Mouse (Mus musculus) neural tube, embryonic 14.5 days (tissue): Measurements from ENCODE around the gene Map1s. TPM values are rescaled to one million over a fixed set of nuclear protein-coding genes. Genes with fewer than 3 reads are reported as not detected.

Experiments
- ATAC-seq: fragments of 200-750 bp; cut with Nextera tagmentation; 2 replicates; pipeline ENCODE4 v1.8.0; 2017; ENCODE audit warnings: low read depth, mild to moderate bottlenecking, moderate TSS enrichment, moderate library complexity
- H3K27ac ChIP-seq: fragments of 300-500 bp; sonication (generic); 2 replicates; pipeline ENCODE4 v1.5.1; 2014; ENCODE audit warnings: low read depth, mild to moderate bottlenecking, control low read depth, low read length, moderate library complexity, mixed read lengths
- H3K27me3 ChIP-seq: fragments of 300-500 bp; sonication (generic); 2 replicates; pipeline ENCODE4 v1.6.1; 2014; ENCODE audit warnings: low read length; ENCODE audit not compliant: control insufficient read depth, insufficient read depth
- H3K36me3 ChIP-seq: fragments of 300-500 bp; sonication (generic); 2 replicates; pipeline ENCODE4 v1.6.1; 2014; ENCODE audit warnings: low read length, mixed read lengths; ENCODE audit not compliant: control insufficient read depth, insufficient read depth
- H3K4me1 ChIP-seq: fragments of 300-500 bp; sonication (generic); 2 replicates; pipeline ENCODE4 v1.6.1; 2014; ENCODE audit warnings: low read length; ENCODE audit not compliant: control insufficient read depth, insufficient read depth
- H3K4me2 ChIP-seq: fragments of 300-500 bp; sonication (generic); 2 replicates; pipeline ENCODE4 v1.6.1; 2014; ENCODE audit warnings: mild to moderate bottlenecking, low read depth, low read length, control low read depth
- H3K4me3 ChIP-seq: fragments of 300-500 bp; sonication (generic); 2 replicates; pipeline ENCODE4 v1.5.1; 2014; ENCODE audit warnings: low read depth, low read length, control low read depth, mixed read lengths
- H3K9ac ChIP-seq: fragments of 300-500 bp; sonication (generic); replicated peaks from 2 replicates; pipeline ENCODE4 v1.6.1; 2014; ENCODE audit warnings: low read depth, mild to moderate bottlenecking, control low read depth, low read length, mixed read lengths
- H3K9me3 ChIP-seq: fragments of 300-500 bp; sonication (generic); 2 replicates; pipeline ENCODE4 v1.6.1; 2016; ENCODE audit warnings: low read length; ENCODE audit not compliant: control insufficient read depth
- WGBS: fragments of 180-500 bp; shearing (Covaris S2); extraction: QIAGEN DNeasy Blood & Tissue Kit; methylation state at CpG from one replicate; pipeline ENCODE4 v1.1.7; 2014; 5-methylcytosine and 5-hydroxymethylcytosine counted together
- polyA plus RNA-seq: library from polyadenylated mRNA; unstranded; fragments of >200 nt; fragmentation: Nextera tagmentation; extraction: Ambion mirVana; gene quantifications from 2 replicates; pipeline ENCODE4 v1.2.1, GENCODE M21; 2014

Map1s gene
- polyA plus RNA-seq, 1 experiment from 2014 or later, result 50.1 TPM

- Histone ChIP-seq H3K27me3 (no peaks in the 10 kb centered on the region), H3K4me2 (peak within 1 kb of the TSS; percentile 92), H3K4me3 (peak within 1 kb of the TSS; percentile 78), H3K9me3 (no peaks in the 10 kb centered on the region), H3K9ac (peak within 1 kb of the TSS; percentile 75), H3K4me1 (peaks cover 10% of the 10 kb centered on the region), H3K36me3 (no peaks in the 10 kb centered on the region), H3K27ac (peak within 1 kb of the TSS; percentile 87)
- ATAC-seq, result peak; percentile 87
- WGBS, result 1% methylated on average over 46 of the region's 46 CpGs
Observed at GRCm38 (mm10) chr8:70873364-70873985, 32.3 kb upstream of the Map1s start, which contains the start of gene Ccdc124. Ccdc124 (minus strand) TSS chr8:70873935.

- no peaks in the 10 kb centered on the region for H3K9me3 ChIP-seq
- H3K4me2 ChIP-seq, result no peak overlapping the region
- H3K27ac ChIP-seq, result no peak overlapping the region
- ATAC-seq, result no peak
- H3K4me3 ChIP-seq, result no peak overlapping the region
- 95% methylated on average over 13 of the region's 13 CpGs for WGBS
- peaks cover 5% of the 10 kb centered on the region for H3K4me1 ChIP-seq
- no peaks in the 10 kb centered on the region for H3K36me3 ChIP-seq
- no peak overlapping the region for H3K9ac ChIP-seq
- H3K27me3 ChIP-seq, result no peaks in the 10 kb centered on the region
Observed at GRCm38 (mm10) chr8:70874441-70874840, 31.3 kb upstream of the Map1s start.

GRCm38 (mm10) chr8:70876382-70876781, 29.4 kb upstream of the Map1s start:
- H3K4me1 ChIP-seq, result peaks cover 7% of the 10 kb centered on the region
- H3K9ac ChIP-seq, result no peak overlapping the region
- H3K9me3 ChIP-seq, result no peaks in the 10 kb centered on the region
- no peak for ATAC-seq
- H3K27ac ChIP-seq, result no peak overlapping the region
- H3K36me3 ChIP-seq, result no peaks in the 10 kb centered on the region
- WGBS, result 61% methylated on average over 4 of the region's 4 CpGs
- no peak overlapping the region for H3K4me3 ChIP-seq
- H3K27me3 ChIP-seq, result no peaks in the 10 kb centered on the region
- H3K4me2 ChIP-seq, result no peak overlapping the region

GRCm38 (mm10) chr8:70878178-70878577, 27.6 kb upstream of the Map1s start:
- H3K9me3 ChIP-seq, result no peaks in the 10 kb centered on the region
- no peaks in the 10 kb centered on the region for H3K36me3 ChIP-seq
- 37% methylated on average over 2 of the region's 2 CpGs for WGBS
- H3K4me1 ChIP-seq, result 0 out of 2 replicates have a peak, but pooled peaks cover 2% of the 10 kb centered on the region
- H3K4me2 ChIP-seq, result no peak overlapping the region
- ATAC-seq, result no peak
- H3K27me3 ChIP-seq, result no peaks in the 10 kb centered on the region
- H3K4me3 ChIP-seq, result no peak overlapping the region
- H3K9ac ChIP-seq, result no peak overlapping the region
- no peak overlapping the region for H3K27ac ChIP-seq

- no peak overlapping the region for H3K4me3 ChIP-seq
- no peak overlapping the region for H3K4me2 ChIP-seq
- 0 out of 2 replicates have a peak overlapping the region, but pooled peaks have one; percentile 11 for H3K9ac ChIP-seq
- H3K27ac ChIP-seq, result no peak overlapping the region
- no peaks in the 10 kb centered on the region for H3K9me3 ChIP-seq
- no peaks in the 10 kb centered on the region for H3K27me3 ChIP-seq
- ATAC-seq, result no peak
- H3K4me1 ChIP-seq, result 0 out of 2 replicates have a peak, but pooled peaks cover 2% of the 10 kb centered on the region
- no peaks in the 10 kb centered on the region for H3K36me3 ChIP-seq
- 53% methylated on average over 4 of the region's 4 CpGs for WGBS
Observed at GRCm38 (mm10) chr8:70879500-70879899, 26.2 kb upstream of the Map1s start.

- H3K4me3 ChIP-seq, result no peak overlapping the region
- ATAC-seq, result no peak
- no peak overlapping the region for H3K27ac ChIP-seq
- H3K9me3 ChIP-seq, result no peaks in the 10 kb centered on the region
- 13% methylated on average over 4 of the region's 4 CpGs for WGBS
- no peaks in the 10 kb centered on the region for H3K36me3 ChIP-seq
- H3K4me1 ChIP-seq, result 0 out of 2 replicates have a peak, but pooled peaks cover 2% of the 10 kb centered on the region
- no peak overlapping the region for H3K4me2 ChIP-seq
- no peak overlapping the region for H3K9ac ChIP-seq
- no peaks in the 10 kb centered on the region for H3K27me3 ChIP-seq
Observed at GRCm38 (mm10) chr8:70880126-70880525, 25.6 kb upstream of the Map1s start.

GRCm38 (mm10) chr8:70880546-70880945, 25.2 kb upstream of the Map1s start:
- no peak overlapping the region for H3K9ac ChIP-seq
- ATAC-seq, result no peak
- H3K4me3 ChIP-seq, result no peak overlapping the region
- no peaks in the 10 kb centered on the region for H3K27me3 ChIP-seq
- H3K4me2 ChIP-seq, result no peak overlapping the region
- no peaks in the 10 kb centered on the region for H3K36me3 ChIP-seq
- 0 out of 2 replicates have a peak, but pooled peaks cover 2% of the 10 kb centered on the region for H3K4me1 ChIP-seq
- H3K27ac ChIP-seq, result no peak overlapping the region
- H3K9me3 ChIP-seq, result no peaks in the 10 kb centered on the region
- 40% methylated on average over 11 of the region's 11 CpGs for WGBS

- Histone ChIP-seq H3K4me1 (0 out of 2 replicates have a peak, but pooled peaks cover 2% of the 10 kb centered on the region), H3K36me3 (no peaks in the 10 kb centered on the region), H3K9me3 (no peaks in the 10 kb centered on the region), H3K4me2 (no peak overlapping the region), H3K4me3 (no peak overlapping the region), H3K27ac (no peak overlapping the region), H3K9ac (no peak overlapping the region), H3K27me3 (no peaks in the 10 kb centered on the region)
- 90% methylated on average over 4 of the region's 4 CpGs for WGBS
- no peak for ATAC-seq
Observed at GRCm38 (mm10) chr8:70884186-70884585, 21.5 kb upstream of the Map1s start.

- WGBS, result 86% methylated on average over 10 of the region's 10 CpGs
- Histone ChIP-seq H3K9me3 (no peaks in the 10 kb centered on the region), H3K4me2 (no peak overlapping the region), H3K36me3 (no peaks in the 10 kb centered on the region), H3K9ac (no peak overlapping the region), H3K27ac (no peak overlapping the region), H3K27me3 (no peaks in the 10 kb centered on the region), H3K4me1 (no peaks in the 10 kb centered on the region), H3K4me3 (no peak overlapping the region)
- no peak for ATAC-seq
Observed at GRCm38 (mm10) chr8:70884683-70885082, 21.0 kb upstream of the Map1s start.
